Comparison of ENCODE assay signal across 28 mouse cellular contexts in the genomic region with DNA sequence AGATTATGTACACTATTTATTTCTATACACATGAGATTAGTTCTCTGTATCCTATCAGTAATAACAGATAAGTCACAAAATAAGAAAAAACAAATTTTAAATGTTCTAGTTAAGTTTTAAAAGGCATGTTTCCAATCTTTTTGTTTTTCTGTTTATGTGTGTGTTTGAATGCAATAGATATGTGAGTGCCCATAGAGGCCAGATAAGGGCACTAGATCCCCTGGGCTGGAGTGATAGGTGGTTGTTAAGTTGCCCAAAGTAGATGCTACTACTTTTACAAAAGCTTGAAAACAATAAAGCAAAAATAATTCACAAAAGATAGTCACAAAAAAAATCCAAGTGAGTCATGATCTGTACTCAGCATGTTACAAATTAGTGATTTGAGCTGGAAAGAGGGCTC. TPM values are rescaled to one million over a fixed set of nuclear protein-coding genes. Genes with fewer than 3 reads are reported as not detected.
A peak's percentile ranks its signal among the peaks of the same experiment; 100 is the strongest.
DNase-seq lines count a peak whose midpoint lies in the region; ATAC-seq and TF ChIP-seq lines count a peak whose summit lies in the region.
"Had no signal": no experiment of that assay in that cellular context is flagged by ENCODE, and none has a peak within 500 bp of the region (broad histone marks: within the 10 kb centered on the region; RNA-seq: fewer than 3 reads in every experiment).

No protein-coding gene starts in this region.

- H3K4me3 ChIP-seq in liver, embryonic 11.5 days (ENCODE audit: low read depth, low read length) = no peak overlapping the region
- H3K4me3 ChIP-seq in liver, embryonic 14.5 days (ENCODE audit: insufficient read depth in 1 of 2, low read depth in 2 of 2, low read length in 2 of 2) = no peak overlapping the region
- H3K4me3 ChIP-seq in midbrain, embryonic 10.5 days = no peak overlapping the region
- H3K4me3 ChIP-seq: embryonic facial prominence, embryonic 10.5 days; embryonic facial prominence, embryonic 13.5 days; erythroblast, embryonic 14.5 days; forebrain, embryonic 12.5 days; forebrain, embryonic 15.5 days; heart, adult 2 months; hindbrain, embryonic 10.5 days; hindbrain, embryonic 13.5 days had no signal

- H3K4me2 ChIP-seq in liver, embryonic 11.5 days = no peak overlapping the region
- H3K4me2 ChIP-seq in liver, embryonic 14.5 days (ENCODE audit: low read depth) = no peak overlapping the region
- H3K4me2 ChIP-seq: embryonic facial prominence, embryonic 13.5 days; forebrain, embryonic 12.5 days; forebrain, embryonic 15.5 days; heart, embryonic 11.5 days; hindbrain, embryonic 13.5 days had no signal

- no peaks in the 10 kb centered on the region for H3K27me3 ChIP-seq in liver, embryonic 11.5 days (replicated peaks; ENCODE audit: control insufficient read depth, insufficient read depth, low read length)
- H3K27me3 ChIP-seq in liver, embryonic 14.5 days (ENCODE audit: control insufficient read depth, insufficient read depth, low read length) = no peaks in the 10 kb centered on the region
- no peaks in the 10 kb centered on the region for H3K27me3 ChIP-seq in midbrain, embryonic 10.5 days (ENCODE audit: low read depth, poor library complexity, severe bottlenecking)
- H3K27me3 ChIP-seq: embryonic facial prominence, embryonic 13.5 days; forebrain, embryonic 12.5 days; forebrain, embryonic 15.5 days; hindbrain, embryonic 13.5 days had no signal

- no peak for TF ChIP-seq CTCF in liver, embryonic 14.5 days (IDR thresholded peaks at IDR 0.05; ENCODE audit: low read depth)

- TF ChIP-seq EP300 in liver, embryonic 14.5 days (IDR thresholded peaks at IDR 0.05; ENCODE audit: low read depth) = peak; percentile 70

- H3K36me3 ChIP-seq in liver, embryonic 11.5 days (ENCODE audit: control insufficient read depth, insufficient read depth, low read length) = peaks cover 13% of the 10 kb centered on the region
- peaks cover 32% of the 10 kb centered on the region for H3K36me3 ChIP-seq in liver, embryonic 14.5 days (replicated peaks; ENCODE audit: control insufficient read depth, insufficient read depth, low read depth)
- H3K36me3 ChIP-seq in midbrain, embryonic 10.5 days = peaks cover 64% of the 10 kb centered on the region

- no peaks in the 10 kb centered on the region for H3K9me3 ChIP-seq in liver, embryonic 11.5 days (ENCODE audit: control insufficient read depth, low read length)
- H3K9me3 ChIP-seq in liver, embryonic 14.5 days (ENCODE audit: control insufficient read depth, low read length) = no peaks in the 10 kb centered on the region
- H3K9me3 ChIP-seq in midbrain, embryonic 10.5 days (replicated peaks) = no peaks in the 10 kb centered on the region
- H3K9me3 ChIP-seq: embryonic facial prominence, embryonic 10.5 days; embryonic facial prominence, embryonic 13.5 days; forebrain, embryonic 12.5 days; forebrain, embryonic 15.5 days; hindbrain, embryonic 10.5 days; hindbrain, embryonic 13.5 days had no signal

- H3K9ac ChIP-seq in liver, embryonic 11.5 days (ENCODE audit: low read depth, low read length) = no peak overlapping the region
- H3K9ac ChIP-seq in liver, embryonic 14.5 days (replicated peaks) = no peak overlapping the region
- H3K9ac ChIP-seq: embryonic facial prominence, embryonic 13.5 days; forebrain, embryonic 12.5 days; forebrain, embryonic 15.5 days; hindbrain, embryonic 13.5 days had no signal

- peaks cover 3% of the 10 kb centered on the region; the same call in 1 of the 2 replicates for H3K4me1 ChIP-seq in liver, embryonic 11.5 days (replicated peaks; ENCODE audit: control insufficient read depth, insufficient read depth, low read length)
- H3K4me1 ChIP-seq in liver, embryonic 14.5 days (replicated peaks; ENCODE audit: control insufficient read depth in 2 of 2, insufficient read depth in 2 of 2, low read length in 1 of 2) = peaks cover 7 to 14% of the 10 kb centered on the region in 2 experiments
- no peaks in the 10 kb centered on the region for H3K4me1 ChIP-seq in midbrain, embryonic 10.5 days
- H3K4me1 ChIP-seq: embryonic facial prominence, embryonic 10.5 days; embryonic facial prominence, embryonic 13.5 days; forebrain, embryonic 12.5 days; forebrain, embryonic 15.5 days; hindbrain, embryonic 10.5 days; hindbrain, embryonic 13.5 days had no signal

- peak; percentile 68; the same call in 1 of the 2 replicates for ATAC-seq in liver, embryonic 11.5 days (replicated peaks; ENCODE audit: low FRiP score)
- peak; percentile 69; the same call in 1 of the 2 replicates for ATAC-seq in liver, embryonic 14.5 days (ENCODE audit: insufficient read depth)
- ATAC-seq in megakaryocyte progenitor cell, adult 5-6 weeks (replicated peaks; ENCODE audit: poor library complexity) = peak; percentile 63
- no peak for ATAC-seq in granulocyte monocyte progenitor cell, adult 5-6 weeks (replicated peaks; ENCODE audit: poor library complexity, severe bottlenecking)
- ATAC-seq: activated CD4-positive, CD25-positive, alpha-beta regulatory T cell, adult 4 months; CD4-positive, CD25-positive, alpha-beta regulatory T cell, adult 4 months; forebrain, embryonic 15.5 days; hindbrain, embryonic 16.5 days had no signal

- no peak overlapping the region for H3K27ac ChIP-seq in liver, embryonic 11.5 days (ENCODE audit: low read depth, low read length)
- no peak overlapping the region for H3K27ac ChIP-seq in liver, embryonic 14.5 days
- no peak overlapping the region for H3K27ac ChIP-seq in midbrain, embryonic 10.5 days (replicated peaks)
- H3K27ac ChIP-seq: embryonic facial prominence, embryonic 10.5 days; embryonic facial prominence, embryonic 13.5 days; forebrain, embryonic 12.5 days; forebrain, embryonic 15.5 days; heart, adult 2 months; hindbrain, embryonic 10.5 days; hindbrain, embryonic 13.5 days had no signal

- peak; percentile 39 for DNase-seq in c-Kit-positive CD71-positive TER-119-negative erythroid progenitor cells, embryonic 14.5 days (ENCODE audit: low read depth)
- no peak for DNase-seq in liver, embryonic 11.5 days (ENCODE audit: low spot score)
- DNase-seq in liver, embryonic 14.5 days (ENCODE audit: low read depth in 3 of 3, low spot score in 3 of 3) = peak; percentile 19 to 33 (median 22)
- DNase-seq in midbrain, embryonic 10.5 days (ENCODE audit: low spot score) = no peak
- no peak for DNase-seq in retina, postnatal 1 day
- DNase-seq: adrenal gland, postnatal 14 days; cerebellum, adult 11-12 months; cerebellum, adult 8-10 months; cerebellum, postnatal 10 days; cerebellum, postnatal 36 days; embryo, embryonic 11 days; gastrocnemius, postnatal 25 days; heart, adult 2 months; heart, postnatal 36 days had no signal

RNA-seq across cellular contexts. Expression of a gene that starts 49.2 kb away (rescaled TPM):
- 0.19 TPM in 1 of 2 replicates, not detected in the other for polyA plus RNA-seq in liver, embryonic 11.5 days (2014; fragmentation: Nextera tagmentation; extraction: Ambion mirVana)
- 0.12 and 0.16 TPM in 2 replicates for polyA plus RNA-seq in liver, embryonic 14.5 days (2012; rRNA removed)
- not detected in 2 replicates for polyA plus RNA-seq in liver, embryonic 14.5 days (2014; fragmentation: Nextera tagmentation; extraction: Ambion mirVana)
- 0.57 TPM in 1 of 2 replicates, not detected in the other for total RNA-seq in megakaryocyte progenitor cell, adult 5-6 weeks (2015)
- total RNA-seq in megakaryocyte progenitor cell, adult 5-6 weeks (2017) = not detected in 2 replicates
- polyA plus RNA-seq in midbrain, embryonic 10.5 days (2016; fragmentation: Nextera tagmentation; extraction: Ambion mirVana) = not detected in 2 replicates
- not detected in 2 replicates for total RNA-seq in granulocyte monocyte progenitor cell, adult 5-6 weeks (2014; fragmentation: Nextera tagmentation)
- total RNA-seq in granulocyte monocyte progenitor cell, adult 5-6 weeks (2017) = not detected in 2 replicates
- total RNA-seq: MEL had no signal
- polyA plus RNA-seq: CD4-positive, CD25-positive, alpha-beta regulatory T cell, adult 4 months; embryonic facial prominence, embryonic 10.5 days; erythroblast, embryonic 14.5 days; forebrain, embryonic 12.5 days; forebrain, embryonic 15.5 days; hindbrain, embryonic 10.5 days; hindbrain, embryonic 13.5 days had no signal

Comparison
In these comparisons a context has a peak if more than half of its experiments do, and no peak if none do; other contexts are left out.
1. DNase-seq: peak in c-Kit-positive CD71-positive TER-119-negative erythroid progenitor cells, embryonic 14.5 days (single experiment) and liver, embryonic 14.5 days (3 of 3); none in liver, embryonic 11.5 days (single experiment), midbrain, embryonic 10.5 days (single experiment) and retina, postnatal 1 day (single experiment).